Mouse (Mus musculus) kidney, adult 2 months (tissue): ENCODE measurements around the gene Hypk.

Experiments
- CTCF ChIP-seq: fragments of 200-500 bp; conservative IDR thresholded peaks from 2 replicates; pipeline ENCODE4 v1.5.1; 2011; ENCODE audit warnings: low read depth, mild to moderate bottlenecking, control low read depth, low read length, moderate library complexity, mixed read lengths; ENCODE audit not compliant: insufficient read depth, insufficient read length
- POLR2A ChIP-seq: fragments of 200-500 bp; IDR thresholded peaks from one replicate; pipeline ENCODE4 v1.6.1; 2011; ENCODE audit warnings: low read depth, low read length, control low read depth

DNA sequence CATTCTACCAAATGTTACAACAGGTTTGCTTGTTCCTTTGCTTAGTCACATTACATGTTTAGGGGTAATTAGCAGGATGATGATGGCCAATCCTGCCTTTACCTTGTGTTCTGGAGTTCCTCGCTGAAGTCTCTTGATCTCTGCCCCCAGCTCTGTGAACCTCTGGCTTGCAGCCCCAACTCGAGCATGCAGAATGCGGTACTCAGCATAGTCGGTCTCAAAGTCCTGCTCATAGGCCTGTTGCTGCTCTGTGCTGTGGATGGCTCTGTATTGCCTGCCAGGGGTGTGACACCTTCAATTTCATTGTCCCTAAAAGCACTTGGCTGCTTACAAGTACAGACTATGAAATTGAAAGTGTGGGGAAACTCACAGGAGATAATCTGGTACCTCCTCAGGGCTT is 13.3 kb upstream of the Hypk start:
- TF ChIP-seq CTCF (no peak), POLR2A (no peak)
